Mouse (Mus musculus): ENCODE data around the gene Kifc3. TPM values are rescaled to one million over a fixed set of nuclear protein-coding genes. Genes with fewer than 3 reads are reported as not detected.
"Not testable (repeated sequence)": the region's sequence is repeated elsewhere in the genome, so short reads cannot be mapped to it uniquely, and the experiment has no call there.

Gene Kifc3
- total RNA-seq, 2 experiments from 2014 or later, result 61.4 to 62.0 TPM

DNA sequence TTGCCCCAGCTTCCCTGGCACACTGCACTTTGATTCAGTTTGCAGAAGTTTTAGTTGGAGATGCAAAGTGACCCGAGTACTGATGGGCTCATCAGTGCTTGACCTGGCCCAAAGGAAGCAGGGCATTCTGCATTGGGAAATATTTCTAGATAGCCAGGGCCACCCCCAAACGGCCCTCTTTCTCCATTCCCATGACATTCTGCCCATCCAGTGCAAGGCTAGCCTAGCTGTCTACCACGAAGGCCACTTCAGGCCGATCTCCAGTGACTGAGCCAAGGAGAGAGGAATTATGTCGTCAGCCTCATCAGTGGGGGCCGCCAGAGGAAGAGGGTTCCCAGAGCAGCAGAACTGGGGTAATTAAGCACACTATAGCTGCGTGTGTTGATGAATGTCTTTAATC, 1.1 kb downstream of the Kifc3 start:
- DNase-seq, result no peak

- no peak for DNase-seq
These were observed 2.6 kb downstream of the Kifc3 start for GRCm38 (mm10) chr8:95200001-95200405.

DNA sequence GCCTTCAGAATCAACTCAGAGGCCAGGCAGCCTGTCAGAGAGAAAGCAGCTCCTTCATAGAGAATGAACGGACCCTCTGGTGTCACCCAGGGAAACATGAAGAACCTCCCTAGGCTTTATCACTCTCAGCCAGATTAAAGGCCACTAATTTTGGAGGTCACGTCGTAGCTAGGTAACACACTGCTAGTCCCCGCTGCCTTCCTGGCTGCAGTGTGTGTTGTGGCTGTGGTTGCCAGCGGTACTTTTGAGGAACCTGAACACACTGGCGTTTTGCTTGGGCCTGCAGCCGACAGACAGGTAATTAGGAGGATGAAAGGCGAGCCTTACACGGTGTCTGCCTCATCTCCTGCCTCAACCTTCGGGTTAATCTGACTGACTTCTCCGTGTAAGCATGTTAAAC, 6.9 kb downstream of the Kifc3 start:
- no peak for DNase-seq

- DNase-seq, result no peak
These were observed 11.0 kb downstream of the Kifc3 start for GRCm38 (mm10) chr8:95191497-95192175.

DNA sequence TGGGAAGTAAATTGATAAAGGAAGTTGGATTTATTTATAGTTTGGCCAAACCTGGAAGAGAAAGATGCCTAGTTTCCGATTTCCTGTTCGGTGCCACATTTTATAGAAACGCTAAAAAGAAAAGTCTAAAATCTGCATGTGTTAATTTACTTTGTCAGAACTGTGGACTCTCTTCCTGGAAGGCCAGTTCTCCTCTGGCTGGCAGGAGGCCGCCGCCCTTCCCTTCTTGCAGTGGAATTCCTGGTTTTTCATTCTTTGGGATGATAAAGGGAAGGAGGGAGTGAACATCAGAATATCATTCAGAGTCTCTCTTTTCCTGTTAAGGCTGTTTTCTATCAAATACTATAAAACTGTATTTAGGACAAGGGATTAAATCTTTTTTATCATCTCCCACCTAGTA, 15.0 kb downstream of the Kifc3 start:
- no peak for DNase-seq

GRCm38 (mm10) chr8:95185891-95186513, 16.6 kb downstream of the Kifc3 start:
- DNase-seq, result no peak

DNA sequence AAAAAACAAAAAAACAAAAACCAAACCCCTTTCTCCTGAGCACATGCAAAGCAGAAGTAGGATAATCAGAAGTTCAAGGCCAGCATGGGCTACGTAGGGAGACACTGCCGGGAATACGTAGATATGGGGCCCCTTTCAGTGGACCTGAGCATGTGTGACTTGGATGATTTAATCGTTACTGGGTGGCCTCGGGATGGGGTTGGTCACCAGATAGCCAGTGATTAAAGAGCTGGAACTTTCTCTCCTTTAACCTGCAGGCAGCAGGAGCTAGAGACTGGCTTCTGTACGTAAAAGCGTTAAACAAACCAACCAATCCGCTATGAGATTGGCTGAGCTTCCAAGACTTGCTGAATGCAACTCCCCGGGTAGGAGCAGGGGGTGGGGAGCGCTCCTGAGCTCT, 17.5 kb downstream of the Kifc3 start:
- no peak for DNase-seq

- DNase-seq, result no peak
These were observed 18.4 kb downstream of the Kifc3 start for GRCm38 (mm10) chr8:95184171-95184570.

DNA sequence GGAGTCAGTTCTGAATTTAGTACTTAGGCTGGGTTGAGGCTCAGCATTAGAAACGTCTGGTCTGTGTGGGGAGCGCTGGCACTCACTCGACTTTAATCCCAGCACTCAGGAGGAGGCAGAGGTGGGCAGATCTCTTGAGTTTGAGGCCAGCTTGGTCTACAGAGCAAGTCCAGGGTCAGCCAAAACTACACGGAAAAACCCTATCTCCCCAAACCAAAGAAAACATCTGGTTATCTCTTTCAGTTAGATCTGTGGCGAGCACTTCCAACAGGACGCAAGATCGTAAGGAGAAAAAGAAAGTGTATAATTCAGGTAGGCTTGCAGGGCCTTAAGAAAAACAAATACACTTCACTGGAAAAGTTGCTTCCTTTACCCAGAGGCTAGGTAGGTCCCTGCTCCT, 20.8 kb downstream of the Kifc3 start:
- no peak for DNase-seq

GRCm38 (mm10) chr8:95178191-95178590, 24.4 kb downstream of the Kifc3 start:
- no peak for DNase-seq

DNA sequence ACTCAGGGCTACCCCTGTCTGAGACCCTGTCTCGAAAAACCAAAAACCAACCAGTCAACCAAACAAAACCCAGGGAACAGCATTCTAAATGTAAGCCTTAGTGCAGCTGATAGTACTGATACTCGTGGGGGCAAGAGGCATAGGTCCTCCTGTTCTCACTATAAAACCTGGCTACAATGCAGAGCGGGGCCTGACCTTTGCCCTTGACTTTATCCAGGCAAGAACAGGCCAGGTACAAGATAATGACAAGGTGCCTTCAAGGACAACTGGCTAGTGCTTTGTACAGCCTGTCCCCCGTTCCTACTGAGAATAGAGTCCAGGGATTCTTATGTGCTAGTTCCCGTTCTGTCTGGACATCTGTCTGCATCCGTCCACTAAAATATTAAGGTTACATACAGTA, 25.6 kb downstream of the Kifc3 start:
- no peak for DNase-seq

GRCm38 (mm10) chr8:95175808-95176207, 26.8 kb downstream of the Kifc3 start:
- peak; percentile 33 to 49 for DNase-seq

DNA sequence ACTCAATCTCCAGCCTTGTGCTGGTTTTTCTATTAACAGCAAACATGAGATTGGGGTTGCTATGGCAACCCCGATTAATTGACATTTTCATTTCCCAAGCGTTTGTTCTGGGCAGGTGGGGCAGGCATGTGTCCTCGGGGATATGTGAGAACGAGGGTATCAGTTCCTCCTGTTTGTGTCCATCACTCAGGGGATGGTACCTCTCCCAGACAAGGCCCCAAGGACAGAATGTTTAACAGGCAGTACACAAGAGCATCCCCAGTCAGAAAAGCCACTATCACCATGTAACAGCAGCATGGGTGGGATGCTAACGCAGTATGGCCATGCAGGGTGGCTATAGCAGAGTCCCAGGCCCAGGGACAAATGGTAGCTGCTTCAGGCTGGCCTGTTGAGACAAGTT, 27.3 kb downstream of the Kifc3 start:
- peak in 1 of 2 experiments; percentile 18 for DNase-seq

- DNase-seq, result no peak
These were observed 30.2 kb downstream of the Kifc3 start for GRCm38 (mm10) chr8:95172433-95172832.

DNA sequence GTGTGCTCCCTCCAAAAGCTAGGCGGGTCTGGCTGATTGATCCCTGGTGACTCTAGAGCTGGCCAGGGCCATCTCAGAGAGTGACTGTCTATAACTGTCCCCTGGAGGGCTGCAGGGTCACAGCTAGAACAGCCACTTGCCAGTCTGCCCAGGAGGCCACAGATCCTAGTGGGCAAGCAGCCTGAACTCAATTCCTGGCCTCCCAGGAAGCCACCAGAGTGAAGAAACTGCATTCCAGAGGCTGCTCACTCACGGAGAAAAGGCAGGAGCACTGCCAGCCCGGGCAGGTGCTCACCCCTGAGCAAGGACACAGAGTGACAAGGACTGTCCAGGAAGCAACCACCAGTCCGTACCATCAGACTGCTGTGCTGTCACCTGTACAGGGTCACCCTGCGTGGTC, 34.9 kb downstream of the Kifc3 start:
- DNase-seq, result no peak

- DNase-seq, result no peak
These were observed 36.2 kb downstream of the Kifc3 start for GRCm38 (mm10) chr8:95166400-95166799.

DNA sequence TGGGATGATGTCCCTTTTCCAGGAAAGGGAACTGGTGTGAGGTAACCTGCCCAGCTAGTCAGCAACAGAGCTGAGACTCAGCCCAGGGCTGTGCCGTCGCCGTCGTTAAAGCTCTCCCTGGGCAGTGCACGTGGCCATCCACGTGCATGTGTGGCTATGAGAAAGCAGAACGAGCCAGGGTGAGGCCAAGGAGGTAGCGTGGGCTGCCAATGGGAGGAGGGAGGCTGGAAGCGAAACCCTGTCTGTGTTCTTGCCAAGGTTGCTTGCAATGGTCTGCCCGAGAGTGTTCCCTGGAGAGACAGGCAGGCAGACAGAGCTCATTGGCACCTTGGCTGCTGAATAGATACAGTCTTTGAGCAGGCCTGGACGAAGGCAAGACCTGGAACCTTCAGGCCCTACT, 36.7 kb downstream of the Kifc3 start:
- peak; percentile 36 to 70 for DNase-seq

GRCm38 (mm10) chr8:95164469-95164868, 38.1 kb downstream of the Kifc3 start:
- DNase-seq, result no peak

DNA sequence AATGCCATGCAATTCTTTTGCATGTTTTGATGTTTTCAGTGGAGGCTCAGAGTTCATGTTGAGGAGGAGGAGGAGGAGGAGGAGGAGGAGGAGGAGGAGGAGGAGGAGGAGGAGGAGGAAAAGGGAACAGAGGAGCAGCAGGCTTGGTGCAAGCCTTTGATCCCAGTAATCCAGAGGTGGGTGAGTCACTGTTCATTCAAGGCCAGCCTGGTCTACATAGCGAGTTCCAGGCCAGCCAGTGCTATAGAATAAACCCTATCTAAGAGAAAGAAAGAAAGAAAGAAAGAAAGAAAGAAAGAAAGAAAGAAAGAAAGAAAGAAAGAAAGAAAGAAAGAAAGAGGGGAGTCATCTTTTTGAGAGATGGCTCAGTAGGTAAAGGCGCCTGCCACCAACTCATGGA, 38.6 kb downstream of the Kifc3 start:
- not testable (repeated sequence) for DNase-seq

GRCm38 (mm10) chr8:95162785-95163184, 39.8 kb downstream of the Kifc3 start:
- no peak for DNase-seq

GRCm38 (mm10) chr8:95159344-95159743, 43.3 kb downstream of the Kifc3 start:
- no peak for DNase-seq

GRCm38 (mm10) chr8:95158654-95159053, 44.0 kb downstream of the Kifc3 start:
- no peak for DNase-seq

DNA sequence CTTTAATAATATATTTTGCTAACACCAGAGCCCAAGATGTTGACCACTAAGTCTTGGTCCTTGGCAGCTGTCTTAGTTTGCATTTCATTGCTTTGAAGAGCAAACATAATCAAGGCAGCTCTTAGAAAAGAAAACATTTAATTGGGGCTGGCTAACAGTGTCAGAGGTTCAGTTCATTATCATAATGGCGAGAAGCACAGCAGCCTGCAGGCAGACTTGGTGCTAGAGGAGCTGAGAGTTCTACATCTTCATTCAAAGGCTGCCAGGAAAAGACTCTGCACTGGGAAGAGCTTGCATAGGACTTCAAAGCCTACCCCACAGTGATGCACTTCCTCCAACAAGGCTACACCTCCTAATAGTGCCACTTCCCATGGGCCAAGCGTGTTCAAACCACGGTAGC, 45.5 kb downstream of the Kifc3 start:
- DNase-seq, result no peak

DNA sequence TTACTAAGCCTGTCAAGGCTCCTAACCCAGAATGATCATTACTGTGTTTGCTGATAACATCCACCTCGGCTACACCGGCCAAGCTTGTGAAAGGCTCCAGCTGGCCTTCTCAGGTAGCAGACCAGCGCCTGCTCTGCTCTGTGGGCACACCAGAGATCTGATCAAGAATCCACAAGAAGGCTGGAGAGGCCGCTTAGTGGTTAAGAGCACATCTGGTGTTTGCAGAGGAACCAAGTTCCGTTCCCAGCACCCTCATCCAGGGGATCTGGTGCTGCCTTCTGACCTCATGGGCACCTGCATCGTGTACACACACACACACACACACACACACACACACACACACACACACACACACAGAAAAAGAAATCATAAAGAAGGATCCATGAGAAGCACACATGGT, 46.5 kb downstream of the Kifc3 start:
- no peak for DNase-seq

GRCm38 (mm10) chr8:95155361-95155760, 47.3 kb downstream of the Kifc3 start:
- no peak for DNase-seq
